Mouse (Mus musculus): Measurements from ENCODE around the gene C1qtnf6. TPM values are rescaled to one million over a fixed set of nuclear protein-coding genes. Genes with fewer than 3 reads are reported as not detected.
A peak's percentile ranks its signal among the peaks of the same experiment; 100 is the strongest.

Gene C1qtnf6
- polyA plus RNA-seq, 1 experiment from 2014 or later = 21.5 TPM

DNA sequence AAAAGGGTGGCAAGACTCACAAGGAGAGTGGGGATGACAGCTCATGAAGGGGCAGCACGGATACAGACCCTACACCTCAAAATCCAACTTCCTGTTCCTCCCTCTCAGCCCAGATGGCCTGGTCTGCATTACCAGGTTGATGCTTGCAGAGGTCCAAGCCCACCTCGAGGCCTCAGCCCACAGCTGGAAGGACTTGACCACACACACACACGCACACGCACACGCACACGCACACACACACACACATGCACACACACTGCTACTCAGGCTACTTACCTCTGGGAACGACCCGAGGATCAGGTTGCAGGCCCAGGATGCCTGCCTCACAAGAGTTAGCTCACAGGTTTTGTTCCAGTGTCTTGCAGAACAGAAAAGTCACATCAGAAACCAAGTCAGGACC lies 41.3 kb downstream of the C1qtnf6 start:
- 56% methylated on average over 8 of the region's 8 CpGs for WGBS

DNA sequence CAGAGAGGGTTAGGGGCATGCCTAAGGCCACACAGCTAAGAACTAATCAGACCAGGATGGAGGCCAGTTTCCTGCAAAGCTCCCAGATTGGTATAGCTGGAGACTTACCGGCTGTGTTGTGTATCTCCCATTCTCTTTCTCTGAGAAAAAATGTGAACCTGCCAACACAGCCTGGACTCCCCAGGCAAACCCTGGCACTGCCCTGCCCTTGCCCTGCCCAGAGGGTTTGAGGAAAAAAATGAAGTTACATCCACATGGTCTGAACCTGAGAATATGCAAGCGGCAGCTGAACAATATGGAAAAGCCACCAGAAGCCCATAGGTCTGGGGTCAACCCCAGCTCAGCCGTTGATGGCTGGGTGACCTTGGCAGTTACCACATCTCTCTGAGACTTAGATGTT lies 42.0 kb downstream of the C1qtnf6 start:
- H3K9me3 ChIP-seq (ENCODE audit: low read length) = no peaks in the 10 kb centered on the region
- no peaks in the 10 kb centered on the region for H3K4me1 ChIP-seq (ENCODE audit: insufficient read depth, low read depth, low read length)
- H3K27me3 ChIP-seq (replicated peaks; ENCODE audit: insufficient read depth, low read length) = no peaks in the 10 kb centered on the region
- DNase-seq (ENCODE audit: low spot score) (no peak), ATAC-seq (no peak)
- TF ChIP-seq EP300 (IDR thresholded peaks at IDR 0.05) (no peak), CTCF (IDR thresholded peaks at IDR 0.05) (no peak)
- no peak overlapping the region for H3K4me2 ChIP-seq (replicated peaks; ENCODE audit: low read depth, low read length)
- no peaks in the 10 kb centered on the region for H3K36me3 ChIP-seq (ENCODE audit: insufficient read depth, low read length)
- 74% methylated on average over 3 of the region's 3 CpGs for WGBS
- no peak overlapping the region for H3K27ac ChIP-seq (ENCODE audit: low read length)
- no peak overlapping the region for H3K4me3 ChIP-seq (ENCODE audit: low read depth, low read length)
- H3K9ac ChIP-seq (replicated peaks; ENCODE audit: low read depth) = no peak overlapping the region

More for the DNA sequence above, 41.3 kb downstream of the C1qtnf6 start:
- ATAC-seq = no peak
- Histone ChIP-seq H3K27me3 (replicated peaks; ENCODE audit: insufficient read depth, low read length) (no peaks in the 10 kb centered on the region), H3K9ac (replicated peaks; ENCODE audit: low read depth) (no peak overlapping the region), H3K4me2 (replicated peaks; ENCODE audit: low read depth, low read length) (no peak overlapping the region), H3K4me3 (ENCODE audit: low read depth, low read length) (no peak overlapping the region), H3K36me3 (ENCODE audit: insufficient read depth, low read length) (no peaks in the 10 kb centered on the region), H3K27ac (ENCODE audit: low read length) (no peak overlapping the region), H3K9me3 (ENCODE audit: low read length) (no peaks in the 10 kb centered on the region), H3K4me1 (ENCODE audit: insufficient read depth, low read depth, low read length) (no peaks in the 10 kb centered on the region)
- DNase-seq (ENCODE audit: low spot score) = no peak
- TF ChIP-seq CTCF (IDR thresholded peaks at IDR 0.05) (no peak), EP300 (IDR thresholded peaks at IDR 0.05) (no peak)

DNA sequence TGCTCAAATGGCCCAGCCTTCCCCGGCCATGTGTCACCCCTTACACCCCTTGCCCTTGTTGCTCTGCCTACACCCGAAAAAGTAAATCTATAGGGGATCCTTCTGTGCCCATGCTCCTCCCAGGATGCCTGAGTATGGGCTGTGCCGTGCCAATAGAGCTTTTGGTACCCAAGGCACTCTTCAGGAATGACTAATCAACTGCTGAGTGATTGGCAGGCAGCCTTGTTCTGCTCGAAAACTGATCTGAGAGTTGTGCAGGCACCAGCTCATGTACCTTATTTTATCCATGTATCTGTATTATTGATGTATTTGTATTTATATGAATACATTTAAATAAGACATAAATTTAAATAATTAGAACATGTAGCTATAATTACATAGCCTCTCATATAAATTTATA lies 44.1 kb downstream of the C1qtnf6 start:
- no peak overlapping the region for H3K9ac ChIP-seq (replicated peaks; ENCODE audit: low read depth)
- no peak overlapping the region for H3K4me3 ChIP-seq (ENCODE audit: low read depth, low read length)
- no peak overlapping the region for H3K4me2 ChIP-seq (replicated peaks; ENCODE audit: low read depth, low read length)
- no peak overlapping the region for H3K27ac ChIP-seq (ENCODE audit: low read length)
- H3K36me3 ChIP-seq (ENCODE audit: insufficient read depth, low read length) = no peaks in the 10 kb centered on the region
- no peaks in the 10 kb centered on the region for H3K27me3 ChIP-seq (replicated peaks; ENCODE audit: insufficient read depth, low read length)
- no peaks in the 10 kb centered on the region for H3K9me3 ChIP-seq (ENCODE audit: low read length)
- no peaks in the 10 kb centered on the region for H3K4me1 ChIP-seq (ENCODE audit: insufficient read depth, low read depth, low read length)
- DNase-seq (ENCODE audit: low spot score) = no peak
- no peak for ATAC-seq
- no peak for TF ChIP-seq CTCF (IDR thresholded peaks at IDR 0.05)
- no peak for TF ChIP-seq EP300 (IDR thresholded peaks at IDR 0.05)
- WGBS = 52% methylated on average over 4 of the region's 4 CpGs

DNA sequence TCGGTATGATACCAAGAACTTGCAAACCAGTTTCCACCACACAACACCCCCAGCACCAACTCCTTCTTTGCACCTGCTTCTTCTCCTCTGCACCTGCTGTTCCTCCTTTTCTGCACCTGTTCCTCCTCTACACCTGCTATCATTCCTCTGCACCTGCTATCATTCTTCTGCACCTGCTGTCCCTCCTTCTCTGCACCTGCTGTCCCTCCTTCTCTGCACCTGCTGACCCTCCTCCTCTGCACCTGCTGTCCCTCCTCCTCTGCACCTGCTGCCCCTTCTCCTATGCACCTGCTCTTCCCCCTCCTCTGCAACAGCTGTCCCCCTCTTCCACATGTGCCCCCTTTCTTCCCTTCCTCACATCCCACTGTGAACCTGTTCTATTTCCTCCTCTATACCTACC lies 44.7 kb downstream of the C1qtnf6 start:
- WGBS = 80% methylated on average over 1 of the region's 1 CpGs
- Histone ChIP-seq H3K4me2 (replicated peaks; ENCODE audit: low read depth, low read length) (no peak overlapping the region), H3K4me1 (ENCODE audit: insufficient read depth, low read depth, low read length) (no peaks in the 10 kb centered on the region), H3K9me3 (ENCODE audit: low read length) (no peaks in the 10 kb centered on the region), H3K36me3 (ENCODE audit: insufficient read depth, low read length) (no peaks in the 10 kb centered on the region), H3K27ac (ENCODE audit: low read length) (no peak overlapping the region), H3K9ac (replicated peaks; ENCODE audit: low read depth) (no peak overlapping the region), H3K27me3 (replicated peaks; ENCODE audit: insufficient read depth, low read length) (no peaks in the 10 kb centered on the region), H3K4me3 (ENCODE audit: low read depth, low read length) (no peak overlapping the region)
- DNase-seq (ENCODE audit: low spot score) (no peak), ATAC-seq (no peak)
- TF ChIP-seq CTCF (IDR thresholded peaks at IDR 0.05) (no peak), EP300 (IDR thresholded peaks at IDR 0.05) (no peak)

DNA sequence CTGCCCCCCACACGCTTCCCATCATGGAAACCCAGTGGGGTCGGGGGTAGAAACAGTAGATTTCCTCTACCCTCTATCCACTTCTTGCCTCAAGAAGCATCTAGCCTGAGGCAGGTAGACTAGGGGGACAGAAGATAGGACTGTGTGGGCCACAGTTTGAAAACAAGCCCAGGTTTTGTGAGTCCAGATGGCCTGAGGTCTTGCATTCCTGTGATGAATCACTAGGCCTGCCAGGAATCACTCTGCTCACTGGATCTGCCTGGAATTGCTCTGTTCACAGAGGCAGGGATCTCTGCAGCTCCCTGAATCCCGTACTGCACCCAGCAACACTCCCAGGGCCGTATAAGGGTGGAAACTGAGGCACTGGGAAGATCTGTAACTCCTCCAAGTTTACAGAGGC lies 47.9 kb downstream of the C1qtnf6 start:
- DNase-seq (ENCODE audit: low spot score) (no peak), ATAC-seq (no peak)
- Histone ChIP-seq H3K4me3 (ENCODE audit: low read depth, low read length) (no peak overlapping the region), H3K27ac (ENCODE audit: low read length) (no peak overlapping the region), H3K27me3 (replicated peaks; ENCODE audit: insufficient read depth, low read length) (no peaks in the 10 kb centered on the region), H3K4me1 (ENCODE audit: insufficient read depth, low read depth, low read length) (no peaks in the 10 kb centered on the region), H3K36me3 (ENCODE audit: insufficient read depth, low read length) (no peaks in the 10 kb centered on the region), H3K9ac (replicated peaks; ENCODE audit: low read depth) (no peak overlapping the region), H3K9me3 (ENCODE audit: low read length) (no peaks in the 10 kb centered on the region), H3K4me2 (replicated peaks; ENCODE audit: low read depth, low read length) (no peak overlapping the region)
- TF ChIP-seq CTCF (IDR thresholded peaks at IDR 0.05) (no peak), EP300 (IDR thresholded peaks at IDR 0.05) (no peak)
- 73% methylated on average over 4 of the region's 4 CpGs for WGBS

DNA sequence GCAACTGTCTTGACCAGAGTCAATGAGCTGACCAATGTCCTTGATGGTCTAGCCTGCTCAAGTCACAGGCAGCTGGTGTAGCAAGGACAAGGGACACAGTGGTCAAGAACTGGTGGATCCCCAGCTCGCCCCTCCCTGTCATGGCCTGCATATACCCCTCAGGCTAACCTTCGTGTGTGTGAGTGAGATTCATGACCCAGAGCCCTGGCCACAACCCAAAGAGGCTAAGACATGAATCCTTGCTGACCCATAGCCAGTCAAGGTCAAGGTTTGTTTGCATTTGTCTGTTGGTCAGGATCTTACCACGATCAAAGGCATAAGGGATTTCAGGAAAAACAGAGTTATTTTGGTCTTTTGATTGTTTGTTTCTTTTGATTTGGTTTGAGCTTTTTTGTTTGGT lies 48.7 kb downstream of the C1qtnf6 start:
- H3K4me2 ChIP-seq (replicated peaks; ENCODE audit: low read depth, low read length) = no peak overlapping the region
- 49% methylated on average over 3 of the region's 3 CpGs for WGBS
- no peaks in the 10 kb centered on the region for H3K9me3 ChIP-seq (ENCODE audit: low read length)
- H3K36me3 ChIP-seq (ENCODE audit: insufficient read depth, low read length) = no peaks in the 10 kb centered on the region
- H3K27me3 ChIP-seq (replicated peaks; ENCODE audit: insufficient read depth, low read length) = no peaks in the 10 kb centered on the region
- no peaks in the 10 kb centered on the region for H3K4me1 ChIP-seq (ENCODE audit: insufficient read depth, low read depth, low read length)
- DNase-seq (ENCODE audit: low spot score) = no peak
- H3K9ac ChIP-seq (replicated peaks; ENCODE audit: low read depth) = no peak overlapping the region
- TF ChIP-seq EP300 (IDR thresholded peaks at IDR 0.05) = no peak
- TF ChIP-seq CTCF (IDR thresholded peaks at IDR 0.05) = no peak
- no peak overlapping the region for H3K4me3 ChIP-seq (ENCODE audit: low read depth, low read length)
- no peak overlapping the region for H3K27ac ChIP-seq (ENCODE audit: low read length)
- no peak for ATAC-seq

DNA sequence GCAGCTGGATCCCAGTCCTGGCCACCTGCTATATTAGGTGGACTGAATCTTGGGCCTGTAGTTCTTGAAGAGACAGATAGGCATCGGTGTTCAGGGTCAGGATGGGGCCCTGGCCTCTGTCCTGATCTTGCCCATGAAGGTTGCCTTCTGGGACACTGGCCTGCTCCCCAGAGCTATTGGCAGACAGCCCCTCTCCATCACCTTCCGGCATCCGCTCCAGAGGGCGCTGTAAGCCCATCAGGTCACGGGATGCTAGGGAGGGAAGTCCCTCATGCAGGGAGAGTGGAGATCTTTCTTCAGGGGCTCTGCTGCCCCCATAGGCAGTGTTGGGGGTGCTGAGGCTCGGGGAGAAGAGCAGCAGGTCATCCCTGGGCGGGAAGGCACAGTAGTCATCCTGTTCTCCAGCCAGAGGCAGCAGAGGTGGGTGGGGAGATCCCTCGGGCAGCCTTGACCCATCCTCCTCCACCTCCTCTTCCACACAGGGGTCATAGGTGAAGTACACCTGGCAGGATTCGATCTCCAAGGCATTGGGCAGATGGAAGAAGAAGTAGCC lies 49.7 kb downstream of the C1qtnf6 start:
- Histone ChIP-seq H3K4me1 (ENCODE audit: insufficient read depth, low read depth, low read length) (no peaks in the 10 kb centered on the region), H3K27me3 (replicated peaks; ENCODE audit: insufficient read depth, low read length) (no peaks in the 10 kb centered on the region), H3K4me3 (ENCODE audit: low read depth, low read length) (no peak overlapping the region), H3K27ac (ENCODE audit: low read length) (no peak overlapping the region), H3K36me3 (ENCODE audit: insufficient read depth, low read length) (no peaks in the 10 kb centered on the region), H3K9me3 (ENCODE audit: low read length) (no peaks in the 10 kb centered on the region), H3K9ac (replicated peaks; ENCODE audit: low read depth) (no peak overlapping the region), H3K4me2 (replicated peaks; ENCODE audit: low read depth, low read length) (no peak overlapping the region)
- TF ChIP-seq EP300 (IDR thresholded peaks at IDR 0.05) (no peak), CTCF (IDR thresholded peaks at IDR 0.05) (peak; percentile 28)
- no peak for DNase-seq (ENCODE audit: low spot score)
- WGBS = 55% methylated on average over 9 of the region's 9 CpGs
- no peak for ATAC-seq

Measured in lung, postnatal 0 days (tissue).